Mouse (Mus musculus): ENCODE results near the gene Gm20509. TPM values are rescaled to one million over a fixed set of nuclear protein-coding genes. Genes with fewer than 3 reads are reported as not detected.
A peak's percentile ranks its signal among the peaks of the same experiment; 100 is the strongest.

Gene Gm20509
- total and polyA plus RNA-seq, 3 experiments = not detected

GRCm38 (mm10) chr9:73091747-73092146 lies 10.5 kb upstream of the Gm20509 start:
- no peak overlapping the region for H3K27ac ChIP-seq (ENCODE audit: insufficient read depth, low read depth)
- peaks cover 4 to 37% of the 10 kb centered on the region in 2 experiments for H3K36me3 ChIP-seq (replicated peaks in 1 of 2; ENCODE audit: control insufficient read depth in 1 of 2, insufficient read depth in 1 of 2, low read length in 1 of 2)
- dilution Hi-C loops (cut with MboI; ENCODE audit: extremely low pct_ligation_motif_present, extremely low pct_unique_long_range_greater_than_20kb, low sequenced_read_pairs) (no loop called here), in situ Hi-C loops (cut with MboI; ENCODE audit: low pct_ligation_motif_present, low pct_unique_long_range_greater_than_20kb, low sequenced_read_pairs) (loop anchor here (5.0 to 25.0 kb wide), 3 partner anchors 49 to 329 kb away; partner anchors contain the start of genes Pigb and Rab27a)
- H3K79me2 ChIP-seq (replicated peaks; ENCODE audit: control insufficient read depth, extremely low read depth, insufficient read depth, poor library complexity, severe bottlenecking) = no peaks in the 10 kb centered on the region
- TF ChIP-seq ZKSCAN1 (IDR thresholded peaks at IDR 0.05; ENCODE audit: borderline replicate concordance, low read depth, low read length) (no peak), E2F4 (IDR thresholded peaks at IDR 0.05; ENCODE audit: insufficient replicate concordance, low read depth, low read length) (0 out of 2 replicates have a peak, but pooled peaks have one; percentile 40), EP300 (IDR thresholded peaks at IDR 0.05; ENCODE audit: low read length) (no peak), BHLHE40 (IDR thresholded peaks at IDR 0.05; ENCODE audit: low read depth, low read length) (0 out of 2 replicates have a peak, but pooled peaks have one; percentile 21), IRF4 (IDR thresholded peaks at IDR 0.05; ENCODE audit: low read depth, low read length) (peak; percentile 49), MAZ (IDR thresholded peaks at IDR 0.05; ENCODE audit: low read depth, low read length) (no peak), MYC (IDR thresholded peaks at IDR 0.05; ENCODE audit: low read depth, low read length) (0 out of 2 replicates have a peak, but pooled peaks have one; percentile 41), CHD2 (IDR thresholded peaks at IDR 0.05; ENCODE audit: low read length) (no peak), USF1 (IDR thresholded peaks at IDR 0.05; ENCODE audit: low read depth, low read length) (no peak), SIN3A (IDR thresholded peaks at IDR 0.05; ENCODE audit: low read length) (peak; percentile 59; the same call in 1 of the 2 replicates), MXI1 (IDR thresholded peaks at IDR 0.05; ENCODE audit: low read depth, low read length) (no peak), CHD1 (IDR thresholded peaks at IDR 0.05; ENCODE audit: low read depth, low read length) (no peak), ZC3H11A (IDR thresholded peaks at IDR 0.05; ENCODE audit: low read depth, low read length) (peak; percentile 75), MAX (IDR thresholded peaks at IDR 0.05; ENCODE audit: low read length) (no peak), ETS1 (conservative IDR thresholded peaks at IDR 0.05; ENCODE audit: low read depth, low read length) (no peak), RCOR1 (conservative IDR thresholded peaks at IDR 0.05; ENCODE audit: low read depth, low read length) (no peak), USF2 (conservative IDR thresholded peaks at IDR 0.05; ENCODE audit: low read depth, low read length) (no peak), JUND (conservative IDR thresholded peaks at IDR 0.05; ENCODE audit: low read depth, low read length) (peak; percentile 54; the same call in 1 of the 2 replicates), NRF1 (IDR thresholded peaks at IDR 0.05; ENCODE audit: low read depth, low read length) (0 out of 2 replicates have a peak, but pooled peaks have one; percentile 20), POLR2AphosphoS2 (IDR thresholded peaks at IDR 0.05; ENCODE audit: low read depth, low read length) (no peak), MAFK (IDR thresholded peaks at IDR 0.05; ENCODE audit: insufficient replicate concordance, low read length) (no peak), HCFC1 (IDR thresholded peaks at IDR 0.05; ENCODE audit: low read depth, low read length) (no peak; the same call in 1 of the 2 replicates), TCF12 (IDR thresholded peaks at IDR 0.05; ENCODE audit: low read depth, low read length) (no peak), GABPA (IDR thresholded peaks at IDR 0.05; ENCODE audit: insufficient replicate concordance, low read depth, low read length) (no peak), ELF1 (IDR thresholded peaks at IDR 0.05; ENCODE audit: low read depth, low read length) (no peak), MEF2A (IDR thresholded peaks at IDR 0.05; ENCODE audit: borderline replicate concordance, low read depth, low read length) (0 out of 2 replicates have a peak, but pooled peaks have one; percentile 21), TBP (conservative IDR thresholded peaks at IDR 0.05; ENCODE audit: low read depth, low read length) (no peak), CTCF (conservative IDR thresholded peaks at IDR 0.05 in 1 of 2, IDR thresholded peaks at IDR 0.05 in 1 of 2; ENCODE audit: low read depth in 2 of 2, low read length in 2 of 2) (peak; percentile 84 to 97), SMC3 (IDR thresholded peaks at IDR 0.05; ENCODE audit: low read depth, low read length) (peak; percentile 93), NELFE (IDR thresholded peaks at IDR 0.05; ENCODE audit: low read depth, low read length) (peak; percentile 39; the same call in 1 of the 2 replicates), ZNF384 (IDR thresholded peaks at IDR 0.05; ENCODE audit: low read depth, low read length) (no peak), PAX5 (IDR thresholded peaks at IDR 0.05; ENCODE audit: low read length) (no peak), POLR2A (IDR thresholded peaks at IDR 0.05; ENCODE audit: low read depth, low read length) (no peak), RAD21 (IDR thresholded peaks at IDR 0.05; ENCODE audit: low read depth, low read length) (peak; percentile 99), ZMIZ1 (IDR thresholded peaks at IDR 0.05; ENCODE audit: low read depth, low read length) (no peak), JUN (IDR thresholded peaks at IDR 0.05; ENCODE audit: insufficient read depth, low read depth, low read length) (no peak), UBTF (IDR thresholded peaks at IDR 0.05; ENCODE audit: low read depth, low read length) (no peak), KAT2A (IDR thresholded peaks at IDR 0.05; ENCODE audit: insufficient replicate concordance, low read length) (no peak)
- peak; percentile 71 for DNase-seq (ENCODE audit: extremely low read depth)
- no peak overlapping the region for H3K4me3 ChIP-seq (replicated peaks in 1 of 3; ENCODE audit: low read depth in 2 of 3, low read length in 2 of 3, poor library complexity in 1 of 3)
- no peaks in the 10 kb centered on the region for H3K27me3 ChIP-seq (replicated peaks)
- peaks cover 0 to 37% of the 10 kb centered on the region in 2 experiments; a peak in 2 of 4 replicates for H3K4me1 ChIP-seq (ENCODE audit: control insufficient read depth in 1 of 2, insufficient read depth in 2 of 2)
- no peak overlapping the region for H3K4me2 ChIP-seq (ENCODE audit: insufficient read depth, low read depth, poor library complexity, severe bottlenecking)
- no peaks in the 10 kb centered on the region for H3K9me3 ChIP-seq (replicated peaks; ENCODE audit: low read length)
- H3K9ac ChIP-seq (ENCODE audit: insufficient read depth, low read depth) = no peak overlapping the region
